Mouse (Mus musculus) urinary bladder, adult 2 months (tissue): ENCODE data around the gene Rdh5. TPM values are rescaled to one million over a fixed set of nuclear protein-coding genes. Genes with fewer than 3 reads are reported as not detected.

Source experiments
- DNase-seq: peaks from one replicate; pipeline ENCODE4 v3.0.0; 2022; ENCODE audit warnings: low spot score
- polyA plus RNA-seq: library from polyadenylated mRNA; depleted of rRNA; stranded (reverse); fragments of >200 nt; gene quantifications from 2 replicates; pipeline ENCODE4 v1.2.3, GENCODE M21; 2012

Gene Rdh5
- polyA plus RNA-seq, 1 experiment: 35.0 TPM

- no peak for DNase-seq
Measured at GRCm38 (mm10) chr10:128904812-128905211, 17.9 kb downstream of the Rdh5 start.

- no peak for DNase-seq
Measured at GRCm38 (mm10) chr10:128902409-128902988, 20.2 kb downstream of the Rdh5 start.

GRCm38 (mm10) chr10:128901409-128901808 lies 21.3 kb downstream of the Rdh5 start:
- DNase-seq: no peak

GRCm38 (mm10) chr10:128900698-128901097 lies 22.0 kb downstream of the Rdh5 start, which contains the start of gene Cd63:
TSS of gene Cd63 (plus strand) at chr10:128900989.
- DNase-seq: no peak

- no peak for DNase-seq
Measured at GRCm38 (mm10) chr10:128899759-128900490, 22.8 kb downstream of the Rdh5 start.

- DNase-seq: no peak
Measured at GRCm38 (mm10) chr10:128897501-128897900, 25.2 kb downstream of the Rdh5 start.

- DNase-seq: no peak
Measured at GRCm38 (mm10) chr10:128896807-128897206, 25.9 kb downstream of the Rdh5 start.

- DNase-seq: no peak
Measured at GRCm38 (mm10) chr10:128895952-128896693, 26.6 kb downstream of the Rdh5 start.

GRCm38 (mm10) chr10:128895437-128895836 lies 27.3 kb downstream of the Rdh5 start:
- no peak for DNase-seq

- DNase-seq: no peak
Measured at GRCm38 (mm10) chr10:128892246-128892645, 30.4 kb downstream of the Rdh5 start.

GRCm38 (mm10) chr10:128891296-128892094 lies 31.2 kb downstream of the Rdh5 start, which contains the start of gene Gdf11:
TSS of gene Gdf11 (minus strand) at chr10:128891718.
- no peak for DNase-seq

- DNase-seq: no peak
Measured at GRCm38 (mm10) chr10:128890383-128891295, 32.0 kb downstream of the Rdh5 start.

GRCm38 (mm10) chr10:128889846-128890245 lies 32.8 kb downstream of the Rdh5 start:
- DNase-seq: no peak

- DNase-seq: no peak
Measured at GRCm38 (mm10) chr10:128888941-128889827, 33.5 kb downstream of the Rdh5 start.

- no peak for DNase-seq
Measured at GRCm38 (mm10) chr10:128882067-128882466, 40.6 kb downstream of the Rdh5 start.

GRCm38 (mm10) chr10:128878811-128879210 lies 43.9 kb downstream of the Rdh5 start:
- no peak for DNase-seq

GRCm38 (mm10) chr10:128878291-128878690 lies 44.4 kb downstream of the Rdh5 start:
- DNase-seq: no peak

GRCm38 (mm10) chr10:128870341-128870740 lies 52.3 kb downstream of the Rdh5 start:
- no peak for DNase-seq

- no peak for DNase-seq
Measured at GRCm38 (mm10) chr10:128866518-128866917, 56.2 kb downstream of the Rdh5 start.

GRCm38 (mm10) chr10:128866042-128866441 lies 56.6 kb downstream of the Rdh5 start:
- no peak for DNase-seq
